Mouse (Mus musculus) intestine, embryonic 15.5 days (tissue): ENCODE data around the gene Alox12e. TPM values are rescaled to one million over a fixed set of nuclear protein-coding genes. Genes with fewer than 3 reads are reported as not detected.
"Not testable (repeated sequence)": the region's sequence is repeated elsewhere in the genome, so short reads cannot be mapped to it uniquely, and the experiment has no call there.

Source experiments
- ATAC-seq: fragments of 200-750 bp; cut with Nextera tagmentation; 2 replicates; pipeline ENCODE4 v1.8.0; 2017; ENCODE audit warnings: moderate TSS enrichment, moderate library complexity
- H3K27ac ChIP-seq: fragments of 300-500 bp; sonication (generic); 2 replicates; pipeline ENCODE4 v1.5.1; 2015; ENCODE audit warnings: mild to moderate bottlenecking, inconsistent platforms
- H3K27me3 ChIP-seq: fragments of 300-500 bp; sonication (generic); replicated peaks from 2 replicates; pipeline ENCODE4 v1.6.1; 2015; ENCODE audit warnings: inconsistent platforms
- H3K36me3 ChIP-seq: fragments of 300-500 bp; sonication (generic); 2 replicates; pipeline ENCODE4 v1.6.1; 2015; ENCODE audit warnings: inconsistent platforms
- H3K4me1 ChIP-seq: fragments of 300-500 bp; sonication (generic); replicated peaks from 2 replicates; pipeline ENCODE4 v1.6.1; 2015; ENCODE audit warnings: inconsistent platforms
- H3K4me2 ChIP-seq: fragments of 300-500 bp; sonication (generic); replicated peaks from 2 replicates; pipeline ENCODE4 v1.6.1; 2015; ENCODE audit warnings: mild to moderate bottlenecking, inconsistent platforms
- H3K4me3 ChIP-seq: fragments of 300-500 bp; sonication (generic); replicated peaks from 2 replicates; pipeline ENCODE4 v1.5.1; 2015; ENCODE audit warnings: inconsistent platforms
- H3K9ac ChIP-seq: fragments of 300-500 bp; sonication (generic); 2 replicates; pipeline ENCODE4 v1.6.1; 2015; ENCODE audit warnings: inconsistent platforms
- H3K9me3 ChIP-seq: fragments of 300-500 bp; sonication (generic); 2 replicates; pipeline ENCODE4 v1.6.1; 2016; ENCODE audit warnings: inconsistent platforms
- WGBS: fragments of 180-500 bp; shearing (Covaris S2); methylation state at CpG from one replicate; pipeline ENCODE4 v1.1.7; 2015; 5-methylcytosine and 5-hydroxymethylcytosine counted together
- polyA plus RNA-seq: library from polyadenylated mRNA; unstranded; fragments of >200 nt; fragmentation: Nextera tagmentation; extraction: Ambion mirVana; gene quantifications from 2 replicates; pipeline ENCODE4 v1.2.1, GENCODE M21; 2015

Alox12e gene
- polyA plus RNA-seq = not detected in 2 replicates

DNA sequence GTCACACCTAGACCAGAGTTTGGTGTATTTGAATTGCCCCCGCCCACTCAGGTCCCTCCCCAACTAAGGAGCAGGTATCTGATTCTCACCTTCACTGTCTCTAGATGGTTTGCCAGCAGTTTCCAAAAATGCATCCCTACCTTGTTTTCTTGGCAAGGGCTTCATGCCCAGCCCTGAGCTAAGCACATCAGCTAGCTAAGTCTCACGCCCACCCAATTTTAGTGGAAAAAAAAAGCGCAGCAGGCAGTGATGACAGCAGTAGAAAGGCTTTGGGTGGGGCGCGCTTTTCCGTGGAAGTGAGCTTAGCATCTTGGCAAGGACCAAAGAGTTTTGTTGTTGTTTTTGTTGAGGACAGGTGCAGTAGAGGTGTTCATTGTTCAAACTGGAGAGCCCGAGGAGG is at the start of gene Alox12e:
Gene Alox12e, minus strand, starts transcription at position 101 of the 400 bp plus-strand sequence.
- Histone ChIP-seq H3K27me3 (peaks cover 41% of the 10 kb centered on the region), H3K4me2 (peak within 1 kb of the TSS; percentile 46), H3K27ac (no peak within 1 kb of the TSS), H3K4me3 (peak within 1 kb of the TSS; percentile 11; the same call in 1 of the 2 replicates), H3K36me3 (no peaks in the 10 kb centered on the region), H3K4me1 (0 out of 2 replicates have a peak, but pooled peaks cover 4% of the 10 kb centered on the region), H3K9me3 (no peaks in the 10 kb centered on the region), H3K9ac (no peak within 1 kb of the TSS)
- no peak for ATAC-seq
- 28% methylated on average over 7 of the region's 7 CpGs for WGBS

DNA sequence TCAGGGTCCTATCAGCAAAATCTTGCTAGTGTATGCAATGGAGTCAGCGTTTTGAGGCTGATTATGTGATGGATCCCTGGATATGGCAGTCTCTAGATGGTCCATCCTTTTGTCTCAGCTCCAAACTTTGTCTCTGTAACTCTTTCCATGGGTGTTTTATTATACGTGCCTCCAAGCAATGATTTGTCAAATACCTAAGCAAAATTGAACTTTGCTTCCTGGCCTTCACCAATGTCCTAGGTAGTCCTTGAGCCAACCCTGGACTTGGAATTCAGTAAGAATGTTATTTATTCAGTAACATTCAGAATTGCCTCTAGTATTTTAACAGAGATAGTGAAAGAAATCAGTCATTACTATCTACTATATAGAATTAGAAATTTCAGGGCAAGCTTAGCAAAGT is 46.2 kb upstream of the Alox12e start:
- H3K4me2 ChIP-seq, H3K9me3 ChIP-seq, H3K9ac ChIP-seq, H3K36me3 ChIP-seq, H3K4me1 ChIP-seq, H3K4me3 ChIP-seq, H3K27ac ChIP-seq, ATAC-seq, H3K27me3 ChIP-seq: not testable (repeated sequence)
- WGBS = 67% methylated on average over 2 of the region's 2 CpGs

DNA sequence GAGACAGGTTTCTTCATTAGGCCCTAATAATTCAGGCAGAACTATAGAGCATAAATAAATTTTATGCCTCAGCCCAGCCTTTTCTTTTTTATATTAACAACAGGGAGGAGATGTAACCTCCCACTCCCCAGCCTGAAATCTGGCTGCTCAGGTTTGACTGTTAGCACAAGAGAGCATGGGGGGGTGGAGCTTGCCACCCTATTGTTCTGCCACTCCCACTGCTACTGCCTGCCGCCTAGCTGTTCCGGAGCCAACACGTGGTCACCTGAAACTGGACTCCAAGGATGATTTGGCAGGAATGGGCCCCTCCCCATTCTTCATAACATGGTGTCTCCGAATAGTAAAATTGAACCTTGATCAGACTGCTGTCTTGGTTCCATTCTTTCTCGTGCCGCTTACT is 45.3 kb upstream of the Alox12e start:
- H3K36me3 ChIP-seq, H3K9me3 ChIP-seq, H3K4me3 ChIP-seq, H3K4me1 ChIP-seq, ATAC-seq, H3K4me2 ChIP-seq, H3K27ac ChIP-seq, H3K27me3 ChIP-seq, H3K9ac ChIP-seq: not testable (repeated sequence)
- WGBS = 74% methylated on average over 6 of the region's 6 CpGs

DNA sequence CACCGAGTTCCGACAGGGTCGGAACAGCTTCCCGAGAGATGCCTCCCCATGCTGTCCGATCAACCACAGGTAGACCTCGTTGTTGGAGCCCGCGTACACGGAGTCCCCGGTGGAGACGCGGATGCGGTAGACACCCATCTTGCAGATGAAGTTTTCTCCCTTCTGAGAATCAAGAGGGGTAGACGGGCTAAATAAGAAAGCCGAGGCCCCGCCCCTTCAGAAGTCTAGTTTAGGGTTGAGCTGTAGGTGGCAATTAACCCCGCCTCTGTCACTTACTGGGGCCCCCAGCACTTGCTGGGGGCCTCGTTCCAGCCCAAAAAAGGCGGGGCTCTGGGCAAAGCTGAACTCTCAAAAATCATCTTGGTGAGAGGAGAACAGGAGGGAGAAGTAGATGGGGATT is 29.4 kb upstream of the Alox12e start, which contains the start of gene Alox15:
Gene Alox15, minus strand, starts transcription at position 164 of the 400 bp plus-strand sequence.
- Histone ChIP-seq H3K9me3 (no peaks in the 10 kb centered on the region), H3K36me3 (no peaks in the 10 kb centered on the region), H3K9ac (0 out of 2 replicates have a peak within 1 kb of the TSS, but pooled peaks have one; percentile 13), H3K4me1 (0 out of 2 replicates have a peak, but pooled peaks cover 5% of the 10 kb centered on the region), H3K27me3 (peaks cover 47% of the 10 kb centered on the region), H3K27ac (no peak within 1 kb of the TSS), H3K4me2 (peak within 1 kb of the TSS; percentile 70), H3K4me3 (peak within 1 kb of the TSS; percentile 33)
- peak; percentile 47; the same call in 1 of the 2 replicates for ATAC-seq
- WGBS = under 1% methylated on average over 19 of the region's 19 CpGs

DNA sequence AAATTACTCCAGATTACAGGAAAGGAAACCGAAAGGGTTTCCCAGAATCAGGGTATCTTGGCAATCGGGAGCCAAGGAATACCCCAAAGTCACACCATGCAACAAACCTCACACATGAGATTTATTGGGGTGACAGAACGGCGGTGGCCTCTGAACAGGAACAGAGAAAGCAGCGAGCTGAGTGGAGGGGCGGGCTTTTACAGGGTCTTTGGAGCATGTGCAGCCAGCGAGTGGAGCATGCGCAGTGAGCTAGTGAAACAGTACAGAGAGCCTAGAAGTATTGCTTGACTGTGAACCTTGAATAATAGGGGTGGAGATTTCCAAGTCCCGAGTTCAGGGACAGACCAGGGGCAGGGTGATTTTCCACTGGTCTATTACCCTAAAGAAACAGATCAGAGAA is 26.2 kb upstream of the Alox12e start:
- WGBS = 77% methylated on average over 9 of the region's 9 CpGs
- 0 out of 2 replicates have a peak, but pooled peaks cover 5% of the 10 kb centered on the region for H3K4me1 ChIP-seq
- H3K4me2 ChIP-seq = no peak overlapping the region
- no peak for ATAC-seq
- H3K9ac ChIP-seq = no peak overlapping the region
- H3K27ac ChIP-seq = no peak overlapping the region
- no peak overlapping the region for H3K4me3 ChIP-seq
- peaks cover 47% of the 10 kb centered on the region for H3K27me3 ChIP-seq
- H3K9me3 ChIP-seq = no peaks in the 10 kb centered on the region
- no peaks in the 10 kb centered on the region for H3K36me3 ChIP-seq

DNA sequence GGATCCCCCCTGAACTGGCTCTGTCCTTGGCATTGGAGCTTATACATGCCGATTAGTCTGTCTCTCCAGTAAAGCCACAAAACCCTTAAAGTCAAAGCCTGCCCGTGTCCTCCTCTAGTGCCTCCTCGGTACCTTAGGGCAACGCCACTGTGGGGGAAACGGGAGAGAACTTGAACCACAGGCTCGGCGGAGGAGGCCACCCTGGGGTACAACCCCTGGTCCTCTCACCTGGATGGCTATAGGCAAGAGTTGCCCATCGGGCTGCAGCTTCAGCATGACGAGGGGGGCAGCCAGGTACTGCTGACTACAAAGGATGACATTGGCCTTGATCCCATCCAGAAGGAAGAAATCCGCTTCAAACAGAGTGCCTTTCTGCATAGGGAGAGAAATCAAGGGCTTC is 25.4 kb upstream of the Alox12e start:
- 84% methylated on average over 10 of the region's 10 CpGs for WGBS
- H3K4me3 ChIP-seq = no peak overlapping the region
- no peak for ATAC-seq
- H3K4me2 ChIP-seq = no peak overlapping the region
- no peak overlapping the region for H3K9ac ChIP-seq
- H3K27me3 ChIP-seq = peaks cover 40% of the 10 kb centered on the region
- H3K36me3 ChIP-seq = no peaks in the 10 kb centered on the region
- no peaks in the 10 kb centered on the region for H3K9me3 ChIP-seq
- H3K4me1 ChIP-seq = 0 out of 2 replicates have a peak, but pooled peaks cover 5% of the 10 kb centered on the region
- H3K27ac ChIP-seq = no peak overlapping the region

DNA sequence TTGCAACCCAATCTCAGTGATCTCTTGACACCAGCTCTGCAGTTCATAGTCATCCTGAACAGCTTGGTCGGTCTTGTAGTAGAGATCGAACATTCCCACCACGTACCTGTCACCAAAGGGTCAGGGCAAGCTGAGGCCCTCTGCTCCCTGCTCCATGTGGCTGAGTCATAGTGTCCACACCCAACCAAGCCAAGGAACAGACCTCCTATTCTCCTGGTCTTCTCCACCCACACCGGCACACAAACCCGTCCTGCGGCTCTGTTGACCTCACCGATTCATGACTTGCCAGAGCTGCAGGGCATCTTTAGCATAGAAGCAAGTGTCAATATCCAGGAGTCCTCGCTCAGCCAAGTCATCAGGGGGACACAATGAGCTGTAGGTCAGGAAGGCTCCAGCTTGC is 23.1 kb upstream of the Alox12e start:
- no peak overlapping the region for H3K27ac ChIP-seq
- H3K27me3 ChIP-seq = peaks cover 18% of the 10 kb centered on the region
- H3K4me3 ChIP-seq = no peak overlapping the region
- H3K9me3 ChIP-seq = no peaks in the 10 kb centered on the region
- no peaks in the 10 kb centered on the region for H3K36me3 ChIP-seq
- H3K4me2 ChIP-seq = no peak overlapping the region
- 87% methylated on average over 8 of the region's 8 CpGs for WGBS
- H3K4me1 ChIP-seq = no peaks in the 10 kb centered on the region
- no peak for ATAC-seq
- no peak overlapping the region for H3K9ac ChIP-seq

DNA sequence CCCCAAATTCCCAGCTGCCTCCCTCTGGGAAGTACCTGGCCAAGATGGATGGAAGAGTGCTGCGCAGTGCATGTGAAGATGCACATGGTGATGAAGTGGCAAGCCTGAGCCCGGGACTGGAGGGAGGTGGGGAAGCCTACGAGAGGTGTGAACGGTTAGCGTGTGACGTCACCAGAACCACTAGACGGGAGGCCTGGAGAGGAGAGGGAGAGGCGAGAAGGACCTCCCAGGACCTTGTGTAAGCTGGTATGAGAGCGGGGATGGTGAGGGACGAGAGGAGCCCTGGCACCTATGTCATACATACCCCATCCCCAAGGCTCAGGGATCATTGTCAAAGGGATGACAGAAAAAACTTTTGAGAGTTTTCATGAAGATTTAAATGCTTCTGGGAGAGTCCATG is 22.6 kb upstream of the Alox12e start:
- no peak overlapping the region for H3K4me3 ChIP-seq
- no peaks in the 10 kb centered on the region for H3K4me1 ChIP-seq
- no peaks in the 10 kb centered on the region for H3K36me3 ChIP-seq
- H3K27ac ChIP-seq = no peak overlapping the region
- no peaks in the 10 kb centered on the region for H3K9me3 ChIP-seq
- H3K9ac ChIP-seq = no peak overlapping the region
- 77% methylated on average over 10 of the region's 10 CpGs for WGBS
- ATAC-seq = no peak
- peaks cover 13% of the 10 kb centered on the region for H3K27me3 ChIP-seq
- no peak overlapping the region for H3K4me2 ChIP-seq

DNA sequence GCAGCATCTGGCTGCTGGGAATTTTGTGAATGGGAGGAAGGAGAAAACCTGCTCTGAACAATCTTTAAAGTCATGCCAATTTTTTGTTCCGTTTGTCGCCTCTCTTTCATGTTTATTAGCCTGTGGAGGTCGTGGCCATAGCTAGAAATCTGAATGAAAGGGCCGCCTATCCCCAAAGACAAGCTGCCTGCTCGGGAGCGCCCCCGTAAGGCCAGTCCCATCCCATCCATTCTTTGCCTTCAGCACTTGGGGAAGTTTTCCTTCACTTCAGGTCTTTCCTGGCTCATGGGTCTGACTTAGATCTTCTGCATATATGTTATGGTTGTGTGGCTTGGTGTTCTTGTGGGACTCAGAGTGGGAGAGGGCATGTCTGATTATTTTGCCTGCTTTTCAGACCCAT is 17.1 kb upstream of the Alox12e start:
- no peaks in the 10 kb centered on the region for H3K36me3 ChIP-seq
- no peaks in the 10 kb centered on the region for H3K4me1 ChIP-seq
- no peak overlapping the region for H3K9ac ChIP-seq
- no peaks in the 10 kb centered on the region for H3K9me3 ChIP-seq
- 42% methylated on average over 7 of the region's 7 CpGs for WGBS
- no peaks in the 10 kb centered on the region for H3K27me3 ChIP-seq
- H3K4me2 ChIP-seq = no peak overlapping the region
- H3K27ac ChIP-seq = no peak overlapping the region
- H3K4me3 ChIP-seq = no peak overlapping the region
- ATAC-seq = no peak

DNA sequence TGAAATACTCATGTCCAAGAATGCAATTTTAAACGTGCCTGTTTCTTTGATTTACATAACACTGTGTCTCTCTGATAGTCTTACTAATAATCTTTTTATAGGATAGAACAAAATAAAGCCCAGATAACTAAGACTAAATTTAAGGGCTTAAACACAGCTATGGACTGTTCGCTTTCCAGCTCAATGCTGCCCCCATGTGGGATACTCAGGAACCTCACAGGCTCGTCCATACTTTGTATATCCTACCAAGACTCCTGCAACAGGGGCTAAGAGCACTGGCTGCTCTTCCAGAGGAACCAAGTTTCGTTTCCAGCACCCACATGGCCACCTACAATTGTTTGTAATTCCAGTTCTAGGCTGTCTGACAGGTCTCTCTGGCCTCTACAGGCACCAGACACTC is 12.0 kb upstream of the Alox12e start:
- H3K27me3 ChIP-seq = no peaks in the 10 kb centered on the region
- ATAC-seq = no peak
- no peaks in the 10 kb centered on the region for H3K4me1 ChIP-seq
- no peak overlapping the region for H3K9ac ChIP-seq
- H3K4me3 ChIP-seq = no peak overlapping the region
- no peak overlapping the region for H3K4me2 ChIP-seq
- H3K9me3 ChIP-seq = no peaks in the 10 kb centered on the region
- no peaks in the 10 kb centered on the region for H3K36me3 ChIP-seq
- H3K27ac ChIP-seq = no peak overlapping the region
- 31% methylated on average over 4 of the region's 4 CpGs for WGBS

DNA sequence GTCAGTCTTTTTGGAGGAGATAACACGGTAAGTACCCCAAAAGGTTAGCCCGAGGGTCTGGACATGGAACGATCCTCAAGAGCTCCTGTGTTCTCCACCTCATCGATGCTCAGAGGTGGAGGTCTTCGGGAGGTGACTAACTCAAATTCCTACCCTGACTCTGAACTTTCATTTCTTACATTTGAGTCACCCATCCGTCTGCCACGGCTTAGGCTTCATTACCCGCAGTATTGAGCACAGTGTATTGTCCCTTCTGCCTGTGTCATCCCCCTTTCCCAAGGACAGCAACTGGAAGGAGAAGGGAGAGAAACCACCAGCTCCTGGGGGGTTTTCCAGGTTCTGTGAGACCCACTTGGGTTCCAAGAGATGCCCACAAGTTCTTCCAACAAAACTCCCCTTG is 2.3 kb upstream of the Alox12e start:
- 81% methylated on average over 8 of the region's 8 CpGs for WGBS
- H3K27me3 ChIP-seq = peaks cover 35% of the 10 kb centered on the region
- H3K4me1 ChIP-seq = 0 out of 2 replicates have a peak, but pooled peaks cover 4% of the 10 kb centered on the region
- no peak overlapping the region for H3K4me2 ChIP-seq
- no peak overlapping the region for H3K9ac ChIP-seq
- H3K4me3 ChIP-seq = no peak overlapping the region
- H3K9me3 ChIP-seq = no peaks in the 10 kb centered on the region
- H3K36me3 ChIP-seq = no peaks in the 10 kb centered on the region
- no peak overlapping the region for H3K27ac ChIP-seq
- no peak for ATAC-seq

DNA sequence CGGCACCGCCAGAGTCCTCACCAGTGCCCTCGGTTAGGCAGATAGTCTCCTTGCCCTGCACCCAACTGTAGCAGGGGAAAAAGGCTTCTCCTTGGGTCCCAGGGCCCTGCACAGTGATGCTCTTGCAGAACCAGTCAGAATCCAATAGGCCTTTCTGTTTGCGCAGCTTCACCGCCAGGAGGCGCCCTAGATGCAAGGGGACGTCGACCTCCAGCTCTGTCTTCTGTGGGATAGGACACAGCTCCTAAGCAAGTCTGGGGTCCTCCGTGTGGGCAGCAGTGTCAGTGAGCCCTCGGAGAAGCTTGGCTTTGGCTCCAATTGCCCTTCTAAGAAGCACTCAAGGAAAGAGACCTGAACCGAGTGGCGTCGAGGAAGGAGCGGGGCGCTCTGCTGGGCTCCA is 764 bp downstream of the Alox12e start:
- ATAC-seq = no peak
- Histone ChIP-seq H3K36me3 (no peaks in the 10 kb centered on the region), H3K4me2 (peak overlapping the region; percentile 46), H3K4me1 (0 out of 2 replicates have a peak, but pooled peaks cover 4% of the 10 kb centered on the region), H3K9me3 (no peaks in the 10 kb centered on the region), H3K27me3 (peaks cover 45% of the 10 kb centered on the region), H3K4me3 (0 out of 2 replicates have a peak overlapping the region, but pooled peaks have one; percentile 11), H3K27ac (no peak overlapping the region), H3K9ac (no peak overlapping the region)
- WGBS = 2% methylated on average over 15 of the region's 15 CpGs

DNA sequence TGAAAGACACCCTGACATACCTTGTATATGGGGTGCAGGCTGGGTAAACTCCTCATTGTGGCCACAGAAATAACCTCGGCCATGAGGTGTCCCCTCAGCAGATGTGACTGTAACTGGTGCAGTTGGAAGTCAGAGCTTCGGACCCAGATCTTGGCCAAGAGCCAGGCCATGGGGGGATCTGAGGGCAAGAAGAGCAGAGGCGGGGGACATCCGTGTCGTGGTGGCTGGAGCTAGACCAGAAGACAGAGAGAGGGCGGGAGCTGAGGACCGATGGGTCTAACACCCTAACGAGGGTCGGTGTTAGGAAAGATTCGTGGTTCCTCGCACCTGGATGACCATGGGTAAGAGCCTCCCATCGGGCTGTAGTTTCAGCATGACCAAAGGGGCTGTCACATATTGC is 2.8 kb downstream of the Alox12e start:
- ATAC-seq = no peak
- H3K9ac ChIP-seq = no peak overlapping the region
- WGBS = 82% methylated on average over 12 of the region's 12 CpGs
- no peak overlapping the region for H3K4me3 ChIP-seq
- no peaks in the 10 kb centered on the region for H3K36me3 ChIP-seq
- no peaks in the 10 kb centered on the region for H3K9me3 ChIP-seq
- peaks cover 45% of the 10 kb centered on the region for H3K27me3 ChIP-seq
- H3K27ac ChIP-seq = no peak overlapping the region
- 0 out of 2 replicates have a peak, but pooled peaks cover 4% of the 10 kb centered on the region for H3K4me1 ChIP-seq
- no peak overlapping the region for H3K4me2 ChIP-seq
